Mouse (Mus musculus): ENCODE results near the gene Tmem54.

DNA sequence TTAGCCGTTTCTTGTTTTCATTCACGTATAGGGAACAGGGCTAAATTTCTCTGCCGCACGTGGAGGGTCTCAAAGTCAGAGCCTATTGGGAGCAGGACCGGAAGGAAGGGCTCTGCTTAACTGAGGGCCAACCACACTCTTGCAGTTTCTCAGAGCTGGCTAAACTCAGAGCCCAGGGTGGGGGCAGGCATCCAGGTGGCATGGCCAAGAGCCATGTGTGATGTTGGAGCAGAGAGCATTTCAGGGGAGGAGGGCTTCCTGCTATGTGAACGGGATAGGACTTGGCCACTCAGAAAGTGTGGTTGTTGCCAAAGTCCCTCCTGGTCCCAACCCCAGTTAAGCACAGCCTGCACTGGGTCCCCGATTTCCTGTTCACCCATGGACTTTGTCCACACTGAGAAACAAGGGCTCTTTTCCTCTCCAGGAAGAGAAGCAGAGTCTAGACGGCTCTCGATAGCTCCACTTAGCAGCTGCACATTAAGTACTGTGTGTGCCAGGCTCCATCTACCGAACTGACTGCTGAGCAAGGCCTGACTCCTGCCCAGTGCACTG is 2.1 kb downstream of the Tmem54 start:
- no peak for TF ChIP-seq CTCF (conservative IDR thresholded peaks at IDR 0.05; ENCODE audit: low read length)
- TF ChIP-seq POU5F1 (IDR thresholded peaks at IDR 0.05; ENCODE audit: borderline replicate concordance, low read length), result no peak

All from E14TG2a.4 (cell line).